Mouse (Mus musculus) retina, postnatal 7 days (tissue): ENCODE measurements around the gene Gm21117.
"Not testable (repeated sequence)": the region's sequence is repeated elsewhere in the genome, so short reads cannot be mapped to it uniquely, and the experiment has no call there.

Experiments used
- DNase-seq: peaks from one replicate; pipeline ENCODE4 v3.0.0-alpha.2; 2012; ENCODE audit warnings: low read depth, low spot score

The Gm21117 gene

DNA sequence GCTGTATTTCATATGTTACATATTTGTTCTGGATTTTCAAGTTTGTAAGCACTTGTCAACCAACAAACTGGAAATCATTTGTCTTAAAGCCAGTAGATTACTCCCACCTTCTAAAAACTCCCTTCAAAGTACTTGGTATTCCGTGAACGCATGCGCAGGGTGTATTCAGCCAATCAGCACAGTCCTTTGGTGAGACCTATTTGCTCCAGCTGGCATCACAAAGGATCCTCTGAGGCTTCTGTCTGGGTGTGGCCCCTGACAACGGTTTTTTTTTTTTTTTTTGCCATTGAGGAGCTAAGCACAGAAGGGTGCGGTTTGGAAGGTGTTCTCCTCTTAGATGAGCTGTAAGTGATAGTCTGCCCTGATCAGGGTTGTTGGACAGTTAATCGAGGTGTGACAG lies at the start of gene Gm21117:
Gm21117 (plus strand) TSS at position 301 of the 400 bp plus-strand sequence.
- not testable (repeated sequence) for DNase-seq
